Mouse (Mus musculus): ENCODE data around the gene Meltf. TPM values are rescaled to one million over a fixed set of nuclear protein-coding genes. Genes with fewer than 3 reads are reported as not detected.

Gene Meltf
- total and polyA plus RNA-seq, 3 experiments = 0.04 to 0.09 (median 0.07) TPM

DNA sequence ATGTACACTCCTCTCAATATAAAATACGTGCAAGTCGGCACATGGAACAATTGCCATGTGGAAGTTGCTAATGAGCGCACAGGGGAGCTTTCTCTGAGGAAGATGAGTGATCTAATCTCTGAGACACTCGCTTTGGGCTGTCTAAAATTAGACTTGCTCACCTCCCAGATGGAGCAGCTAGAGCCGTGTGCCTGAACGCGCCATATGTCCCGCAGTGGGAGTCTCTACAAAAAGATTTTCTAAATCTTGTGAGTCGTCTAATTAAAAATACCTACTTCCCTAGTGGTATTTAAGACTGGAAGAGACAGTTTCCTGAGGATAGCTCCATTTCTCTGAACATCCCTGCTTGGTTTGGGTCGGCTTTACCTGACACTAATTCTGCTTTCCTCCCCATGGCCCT lies 2.2 kb upstream of the Meltf start:
- H3K36me3 ChIP-seq (replicated peaks in 1 of 2; ENCODE audit: control insufficient read depth in 1 of 2, insufficient read depth in 1 of 2, low read length in 1 of 2) = peaks cover 11 to 28% of the 10 kb centered on the region in 2 experiments
- H3K4me2 ChIP-seq (ENCODE audit: insufficient read depth, low read depth, poor library complexity, severe bottlenecking) = no peak overlapping the region
- H3K27me3 ChIP-seq (replicated peaks) = no peaks in the 10 kb centered on the region
- H3K9ac ChIP-seq (ENCODE audit: insufficient read depth, low read depth) = no peak overlapping the region
- in situ Hi-C loops (cut with MboI; ENCODE audit: low pct_ligation_motif_present, low pct_unique_long_range_greater_than_20kb, low sequenced_read_pairs) (loop anchor here (5.0 kb wide), 1 partner anchor 41 kb away; no protein-coding TSS in a partner anchor), dilution Hi-C loops (cut with MboI; ENCODE audit: extremely low pct_ligation_motif_present, extremely low pct_unique_long_range_greater_than_20kb, low sequenced_read_pairs) (no loop called here)
- H3K79me2 ChIP-seq (replicated peaks; ENCODE audit: control insufficient read depth, extremely low read depth, insufficient read depth, poor library complexity, severe bottlenecking) = no peaks in the 10 kb centered on the region
- no peak for DNase-seq (ENCODE audit: extremely low read depth)
- H3K9me3 ChIP-seq (replicated peaks; ENCODE audit: low read length) = no peaks in the 10 kb centered on the region
- peaks cover 0 to 5% of the 10 kb centered on the region in 2 experiments; a peak in 1 of 4 replicates for H3K4me1 ChIP-seq (ENCODE audit: control insufficient read depth in 1 of 2, insufficient read depth in 2 of 2)
- no peak for TF ChIP-seq E2F4 (IDR thresholded peaks at IDR 0.05; ENCODE audit: insufficient replicate concordance, low read depth, low read length)
- TF ChIP-seq MAFK (IDR thresholded peaks at IDR 0.05; ENCODE audit: insufficient replicate concordance, low read length) = no peak
- no peak for TF ChIP-seq PAX5 (IDR thresholded peaks at IDR 0.05; ENCODE audit: low read length)
- no peak for TF ChIP-seq CHD2 (IDR thresholded peaks at IDR 0.05; ENCODE audit: low read length)
- TF ChIP-seq ZNF384 (IDR thresholded peaks at IDR 0.05; ENCODE audit: low read depth, low read length) = no peak
- no peak for TF ChIP-seq ZC3H11A (IDR thresholded peaks at IDR 0.05; ENCODE audit: low read depth, low read length)
- H3K4me3 ChIP-seq (replicated peaks in 1 of 3; ENCODE audit: low read depth in 2 of 3, low read length in 2 of 3, poor library complexity in 1 of 3) = no peak overlapping the region
- H3K27ac ChIP-seq (ENCODE audit: insufficient read depth, low read depth) = no peak overlapping the region

DNA sequence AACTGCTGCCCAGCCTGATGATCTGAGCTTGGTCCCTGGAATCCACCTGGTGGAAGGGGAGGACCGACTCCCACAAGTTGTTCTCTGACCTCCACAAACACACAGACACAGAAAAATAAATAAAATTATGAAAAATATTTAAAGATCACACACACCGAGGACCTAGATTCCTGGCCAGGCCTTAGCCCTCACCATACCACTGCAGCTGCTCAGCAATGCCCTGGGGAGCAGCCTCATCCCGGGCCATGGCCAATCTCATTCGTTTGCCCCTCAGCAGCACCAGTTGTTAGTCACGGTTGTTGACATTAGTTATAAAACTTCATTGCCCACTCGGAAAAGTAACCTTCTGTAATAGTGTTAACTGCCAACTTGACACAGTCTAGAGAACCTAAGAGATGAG lies 558 bp upstream of the Meltf start:
- Histone ChIP-seq H3K27me3 (replicated peaks) (no peaks in the 10 kb centered on the region), H3K4me1 (ENCODE audit: control insufficient read depth in 1 of 2, insufficient read depth in 2 of 2) (peaks cover 0 to 7% of the 10 kb centered on the region in 2 experiments; a peak in 1 of 4 replicates), H3K4me2 (ENCODE audit: insufficient read depth, low read depth, poor library complexity, severe bottlenecking) (no peak overlapping the region), H3K27ac (ENCODE audit: insufficient read depth, low read depth) (no peak overlapping the region), H3K4me3 (replicated peaks in 1 of 3; ENCODE audit: low read depth in 2 of 3, low read length in 2 of 3, poor library complexity in 1 of 3) (no peak overlapping the region), H3K79me2 (replicated peaks; ENCODE audit: control insufficient read depth, extremely low read depth, insufficient read depth, poor library complexity, severe bottlenecking) (no peaks in the 10 kb centered on the region), H3K36me3 (replicated peaks in 1 of 2; ENCODE audit: control insufficient read depth in 1 of 2, insufficient read depth in 1 of 2, low read length in 1 of 2) (peaks cover 5 to 20% of the 10 kb centered on the region in 2 experiments), H3K9ac (ENCODE audit: insufficient read depth, low read depth) (no peak overlapping the region), H3K9me3 (replicated peaks; ENCODE audit: low read length) (no peaks in the 10 kb centered on the region)
- in situ Hi-C loops (cut with MboI; ENCODE audit: low pct_ligation_motif_present, low pct_unique_long_range_greater_than_20kb, low sequenced_read_pairs) (loop anchor here (5.0 kb wide), 1 partner anchor 39 kb away; no protein-coding TSS in a partner anchor), dilution Hi-C loops (cut with MboI; ENCODE audit: extremely low pct_ligation_motif_present, extremely low pct_unique_long_range_greater_than_20kb, low sequenced_read_pairs) (no loop called here)
- no peak for DNase-seq (ENCODE audit: extremely low read depth)
- no peak for TF ChIP-seq UBTF (IDR thresholded peaks at IDR 0.05; ENCODE audit: low read depth, low read length)
- TF ChIP-seq TCF12 (IDR thresholded peaks at IDR 0.05; ENCODE audit: low read depth, low read length) = no peak
- no peak for TF ChIP-seq RAD21 (IDR thresholded peaks at IDR 0.05; ENCODE audit: low read depth, low read length)
- no peak for TF ChIP-seq PAX5 (IDR thresholded peaks at IDR 0.05; ENCODE audit: low read length)
- no peak for TF ChIP-seq USF1 (IDR thresholded peaks at IDR 0.05; ENCODE audit: low read depth, low read length)
- no peak for TF ChIP-seq BHLHE40 (IDR thresholded peaks at IDR 0.05; ENCODE audit: low read depth, low read length)
- TF ChIP-seq ELF1 (IDR thresholded peaks at IDR 0.05; ENCODE audit: low read depth, low read length) = no peak
- no peak for TF ChIP-seq JUN (IDR thresholded peaks at IDR 0.05; ENCODE audit: insufficient read depth, low read depth, low read length)
- TF ChIP-seq MYC (IDR thresholded peaks at IDR 0.05; ENCODE audit: low read depth, low read length) = no peak

All from CH12.LX (cell line).